Mouse (Mus musculus) cerebellum, adult 8-10 months (tissue): ENCODE measurements around the gene Zdhhc5.
A peak's percentile ranks its signal among the peaks of the same experiment; 100 is the strongest.
"Not testable (repeated sequence)": the region's sequence is repeated elsewhere in the genome, so short reads cannot be mapped to it uniquely, and the experiment has no call there.

Experiments used
- DNase-seq: peaks from one replicate; pipeline ENCODE4 v3.0.0; 2022

Zdhhc5 gene

DNA sequence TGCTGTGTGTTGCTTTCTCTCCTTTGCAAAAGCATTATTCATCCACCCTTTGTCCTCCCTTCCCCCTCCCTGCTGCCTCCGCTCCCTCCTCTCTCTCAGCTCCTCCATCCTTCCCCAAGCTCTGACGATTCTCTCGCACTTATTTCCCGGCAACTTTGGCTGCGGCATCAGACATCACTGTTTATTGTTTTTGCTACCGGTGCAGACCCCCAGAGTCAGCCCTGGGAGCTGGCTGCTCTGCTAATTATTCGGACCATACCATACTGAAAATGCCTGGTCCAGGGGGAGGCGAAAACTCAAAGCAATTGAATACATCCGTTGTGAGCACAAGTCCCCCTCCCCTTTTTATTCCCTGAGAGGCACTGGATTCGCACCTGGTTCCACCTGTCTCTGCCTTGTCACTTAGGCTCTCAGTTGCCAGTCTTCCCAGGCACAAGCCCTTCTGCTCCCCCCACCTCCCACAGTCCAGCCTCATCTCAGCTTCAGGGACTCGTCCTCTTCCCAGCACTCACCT, 19.4 kb upstream of the Zdhhc5 start:
- peak; percentile 55 for DNase-seq

DNA sequence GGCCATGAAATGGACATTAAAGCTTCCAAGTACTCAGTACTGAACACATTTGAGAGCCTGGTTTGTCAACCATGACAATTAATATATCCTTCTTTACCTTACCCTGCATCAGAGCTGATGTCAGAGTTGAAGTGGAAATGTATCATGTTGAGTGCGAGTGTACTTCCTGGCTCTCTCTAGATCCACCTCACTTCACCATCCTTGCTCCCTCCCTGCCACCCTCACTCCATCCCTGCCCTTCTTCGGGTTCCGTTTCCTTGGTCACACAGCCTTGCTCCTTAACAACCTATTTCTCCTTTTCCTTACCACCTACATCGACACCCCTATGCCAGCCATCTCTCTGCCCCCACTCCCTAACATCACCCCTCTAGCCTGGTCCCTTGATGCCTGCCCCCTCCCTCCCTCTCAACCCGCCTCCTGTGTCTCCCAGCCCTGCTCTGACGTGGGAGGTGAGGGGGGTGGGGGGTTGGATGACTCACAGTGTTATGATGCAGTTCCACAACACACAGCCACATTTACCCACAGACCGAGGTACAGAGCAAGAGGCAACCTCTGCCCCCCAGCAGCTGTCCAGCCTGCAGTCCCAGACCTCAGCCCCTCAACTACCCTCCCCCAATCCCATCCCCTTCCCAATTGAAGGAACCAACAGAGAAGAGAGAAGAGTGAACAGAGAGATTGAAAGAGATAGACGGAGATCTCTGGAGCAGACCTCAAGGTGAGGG, 18.8 kb upstream of the Zdhhc5 start, which contains the start of gene Ypel4:
Ypel4 (plus strand) TSS at position 480 of the 722 bp plus-strand sequence.
- DNase-seq = peak; percentile 86

DNA sequence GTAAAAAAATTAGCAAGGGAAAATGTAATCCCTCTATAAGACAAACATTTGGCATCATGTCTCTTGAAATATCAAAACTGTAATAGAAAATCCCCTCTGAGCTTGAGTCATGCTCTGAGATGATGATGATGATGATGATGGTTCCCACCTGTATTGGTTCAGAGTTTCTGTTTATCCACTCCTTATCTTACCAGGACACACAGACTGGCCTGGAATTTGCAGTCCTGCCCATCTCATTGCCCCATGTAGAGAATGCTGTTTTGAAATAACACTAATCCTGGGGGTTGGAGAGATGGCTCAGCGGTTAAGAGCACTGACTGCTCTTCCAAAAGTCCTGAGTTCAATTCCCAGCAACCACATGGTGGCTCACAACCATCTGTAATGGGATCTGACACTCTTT, 17.4 kb upstream of the Zdhhc5 start:
- DNase-seq = no peak

DNA sequence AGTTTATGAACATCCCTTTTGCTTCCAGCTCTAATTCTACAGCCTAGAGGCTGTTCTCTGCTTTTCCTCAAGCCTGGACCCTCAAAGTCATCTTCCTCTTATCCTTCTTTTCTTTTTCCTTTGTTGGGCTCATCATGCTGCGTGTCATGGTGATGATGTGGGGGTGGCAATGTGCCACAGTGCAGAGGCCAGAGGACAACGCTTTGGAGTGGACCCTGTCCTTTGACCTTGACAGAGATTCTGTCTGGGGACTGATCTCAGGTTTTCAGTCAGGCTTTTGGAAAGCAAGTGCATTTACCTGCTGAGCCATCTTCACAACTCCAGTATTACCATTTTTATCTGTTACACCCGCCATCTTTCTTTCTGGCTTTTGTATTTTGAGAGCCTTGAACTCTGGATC, 16.2 kb upstream of the Zdhhc5 start:
- no peak for DNase-seq

DNA sequence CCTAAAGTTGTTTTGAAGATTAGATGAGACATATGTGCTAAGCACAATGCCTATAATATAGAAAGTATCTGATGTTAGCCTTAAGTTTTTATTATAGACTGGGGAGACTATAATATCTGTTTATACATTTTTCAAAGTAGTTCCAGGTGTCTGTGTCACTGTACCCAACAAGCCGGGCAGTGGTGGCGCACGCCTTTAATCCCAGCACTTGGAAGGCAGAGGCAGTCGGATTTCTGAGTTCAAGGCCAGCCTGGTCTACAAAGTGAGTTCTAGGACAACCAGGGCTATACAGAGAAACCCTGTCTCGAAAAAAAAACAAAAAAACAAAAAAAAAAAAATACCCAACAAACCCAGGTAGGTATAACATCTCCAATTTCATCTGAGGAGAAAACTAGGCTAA, 13.2 kb upstream of the Zdhhc5 start:
- DNase-seq = not testable (repeated sequence)

DNA sequence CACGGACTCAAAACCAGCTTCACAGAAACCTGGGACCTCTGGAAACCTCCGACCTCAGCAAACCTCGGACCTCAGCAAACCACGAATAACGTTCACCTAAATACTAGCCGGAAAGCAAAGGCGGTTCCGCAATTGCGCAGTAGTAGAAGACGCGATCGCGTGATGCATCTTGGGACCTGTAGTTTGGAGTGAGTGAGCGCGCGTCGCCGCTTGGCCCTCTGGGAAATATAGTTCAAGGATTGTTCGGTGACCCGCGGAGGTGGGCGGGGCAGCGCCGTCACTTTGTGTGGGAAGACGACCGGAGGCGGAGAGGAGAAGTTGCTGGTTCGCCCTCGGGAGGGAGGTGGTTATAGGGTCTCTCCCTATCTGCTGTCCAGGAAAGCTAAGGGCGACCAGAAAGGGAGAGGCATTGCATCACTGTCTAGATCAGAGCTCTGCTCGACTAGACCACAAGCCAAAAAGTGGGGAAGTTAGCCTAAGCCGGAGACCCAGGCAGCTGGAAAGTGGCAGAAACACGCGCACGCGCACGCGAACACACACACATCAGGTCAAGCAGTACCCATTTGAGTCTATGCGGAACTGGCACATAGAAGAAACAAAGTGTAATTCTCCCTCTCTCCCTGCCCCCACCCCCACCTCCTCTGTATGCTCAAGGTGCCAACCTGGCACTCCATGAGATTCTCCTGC, 12.3 kb upstream of the Zdhhc5 start, which contains the start of gene Clp1:
Clp1 (minus strand) TSS at position 179 of the 687 bp plus-strand sequence.
- peak; percentile 94 for DNase-seq

DNA sequence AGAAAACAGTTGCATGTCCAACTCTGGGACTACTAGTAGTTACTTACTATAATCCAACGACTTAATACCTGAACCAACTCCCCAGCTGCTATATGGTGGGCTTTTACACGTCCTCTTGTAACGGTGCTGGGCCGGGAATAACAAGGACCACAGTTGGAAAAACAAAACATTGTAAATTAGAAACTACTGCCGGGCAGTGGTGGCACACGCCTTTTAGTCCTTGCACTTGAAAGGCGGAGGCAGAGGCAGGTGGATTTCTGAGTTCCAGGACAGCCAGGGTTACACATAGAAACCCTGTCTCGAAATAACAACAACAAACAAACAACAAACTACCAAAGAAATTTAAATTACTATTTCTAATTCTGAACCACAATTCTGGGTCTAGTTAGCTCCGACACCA, 11.7 kb upstream of the Zdhhc5 start:
- peak; percentile 28 for DNase-seq

DNA sequence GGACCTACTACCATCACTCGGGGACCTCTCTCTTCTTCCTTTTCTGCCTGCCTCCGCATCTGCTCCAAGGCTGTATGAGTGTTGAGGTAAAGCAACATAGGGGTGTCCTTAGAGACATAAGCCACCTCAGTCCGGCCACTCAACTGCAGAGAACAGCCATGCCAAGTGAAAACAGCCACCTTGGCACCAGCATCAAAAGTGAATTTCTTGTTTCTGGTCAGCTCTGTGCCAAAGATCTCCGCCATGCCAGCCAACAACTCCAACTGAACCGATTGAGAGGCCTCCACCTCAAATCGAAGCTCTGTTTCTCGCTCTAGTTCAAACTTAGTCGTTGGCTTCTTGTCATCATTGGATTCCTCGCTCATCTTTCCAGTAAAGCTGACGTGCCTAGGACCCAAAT, 10.8 kb upstream of the Zdhhc5 start:
- no peak for DNase-seq

DNA sequence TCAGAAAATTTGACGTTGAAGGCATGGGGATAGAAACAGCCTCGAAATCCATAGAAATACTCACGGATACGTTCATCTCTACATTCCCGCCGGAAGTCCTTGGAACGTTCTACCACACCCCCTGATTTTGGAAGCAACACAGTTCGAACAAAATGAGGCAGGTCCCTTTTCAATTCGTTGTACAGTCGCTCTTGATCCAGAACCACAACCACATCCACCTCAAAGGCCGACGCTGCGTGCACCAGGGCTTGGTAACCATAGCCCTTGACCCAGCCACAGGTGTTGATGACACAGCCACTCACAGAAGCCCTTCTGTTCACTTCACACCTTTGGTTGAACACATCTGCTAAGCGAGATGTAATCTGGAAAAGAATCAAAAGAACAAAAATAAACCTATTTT, 8.9 kb upstream of the Zdhhc5 start:
- no peak for DNase-seq

DNA sequence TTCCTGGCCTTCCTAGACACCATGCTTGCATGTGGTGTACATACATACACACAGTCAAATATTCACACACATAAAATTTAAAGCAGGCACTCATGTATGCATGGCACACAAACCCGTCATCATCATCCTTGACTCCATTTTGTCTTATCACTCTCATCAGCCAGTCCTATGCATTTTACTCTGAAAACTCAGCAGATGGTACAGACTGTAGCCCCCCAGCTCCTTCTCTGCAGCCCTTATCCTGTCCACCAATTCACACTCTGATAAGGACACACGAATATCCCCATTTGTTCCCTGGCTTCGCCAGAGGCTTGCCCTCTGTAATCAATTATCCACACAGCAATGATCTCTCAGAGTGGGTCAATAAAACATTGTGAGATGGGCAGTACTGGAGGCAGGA, 6.2 kb upstream of the Zdhhc5 start:
- DNase-seq = no peak

DNA sequence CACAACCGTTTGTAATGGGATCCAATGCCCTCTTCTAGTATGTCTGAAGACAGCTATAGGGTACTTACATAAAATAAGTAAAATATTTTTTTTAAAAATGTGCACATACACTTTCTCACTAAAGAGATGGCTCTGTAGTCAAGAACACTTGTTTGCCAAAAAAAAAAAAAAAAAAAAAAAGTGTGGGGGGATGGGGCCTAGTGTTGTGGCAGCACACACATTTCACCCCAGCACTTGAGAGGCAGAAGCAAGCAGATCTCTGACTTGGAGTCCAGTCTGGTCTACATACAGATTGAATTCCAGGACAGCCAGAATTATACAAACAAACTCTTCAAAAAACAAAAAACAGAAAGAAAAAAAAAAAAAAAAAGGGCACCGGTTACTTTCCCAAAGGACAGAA, 5.7 kb upstream of the Zdhhc5 start:
- no peak for DNase-seq

DNA sequence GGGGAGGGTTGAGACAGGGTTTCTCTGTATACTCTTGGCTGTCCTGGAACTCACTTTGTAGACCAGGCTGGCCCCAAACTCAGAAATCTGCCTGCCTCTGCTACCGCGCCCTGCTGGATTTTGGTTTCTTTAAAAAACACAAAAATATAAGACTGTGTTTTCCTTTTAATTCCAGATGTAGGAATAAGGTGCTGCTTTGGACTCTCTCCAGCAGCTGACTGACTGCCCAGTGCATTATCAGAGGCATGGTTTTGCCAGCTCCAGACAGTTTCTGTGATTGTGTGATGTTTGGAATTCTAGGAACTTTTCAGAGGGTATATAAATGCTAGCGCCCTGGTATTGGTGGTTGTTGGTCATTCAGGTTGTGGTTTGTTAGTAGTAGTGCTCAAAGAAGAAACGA, 2.4 kb upstream of the Zdhhc5 start:
- DNase-seq = no peak

DNA sequence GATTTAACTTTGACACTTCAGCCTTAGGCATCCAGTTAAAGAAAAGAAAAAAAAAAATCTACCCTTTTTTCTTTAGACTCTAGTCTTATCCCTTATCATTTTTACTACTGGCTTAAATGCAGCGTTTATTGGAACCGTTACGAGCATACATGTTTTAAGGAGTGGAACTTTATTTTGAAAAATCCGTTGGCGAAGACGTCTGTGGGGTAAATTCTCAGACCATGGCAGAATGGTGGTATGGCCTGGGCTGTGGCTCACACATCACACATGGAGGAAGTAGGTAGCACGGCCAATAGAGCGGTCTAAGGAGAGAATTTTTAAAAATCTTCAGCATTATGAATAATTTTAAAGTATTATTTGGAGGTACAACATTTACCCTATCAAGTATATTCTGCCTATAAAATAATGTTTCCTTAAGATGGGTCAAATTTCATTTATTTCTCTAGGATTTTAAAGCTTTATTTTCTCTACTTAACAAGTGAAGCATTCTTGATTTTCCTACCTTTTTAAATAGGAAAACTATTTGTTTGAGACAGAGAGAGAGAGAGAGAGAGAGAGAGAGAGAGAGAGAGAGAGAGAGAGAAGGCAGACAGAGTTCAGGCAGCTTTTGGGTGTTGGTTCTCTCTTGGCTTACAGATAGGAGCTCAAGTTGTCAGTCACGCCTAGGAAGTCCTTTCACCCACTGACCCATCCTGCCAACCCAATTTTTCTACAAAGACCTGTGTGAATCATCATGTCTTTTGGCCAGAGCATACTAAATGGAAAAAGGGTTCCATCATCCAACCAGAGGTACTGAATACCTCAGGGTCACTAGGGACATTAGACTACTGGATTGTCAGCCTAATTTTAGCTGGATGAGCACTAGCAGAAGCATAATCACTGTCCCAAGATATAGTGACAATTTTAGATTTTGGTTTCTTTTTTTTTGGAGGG, 1.7 kb upstream of the Zdhhc5 start:
- no peak for DNase-seq

DNA sequence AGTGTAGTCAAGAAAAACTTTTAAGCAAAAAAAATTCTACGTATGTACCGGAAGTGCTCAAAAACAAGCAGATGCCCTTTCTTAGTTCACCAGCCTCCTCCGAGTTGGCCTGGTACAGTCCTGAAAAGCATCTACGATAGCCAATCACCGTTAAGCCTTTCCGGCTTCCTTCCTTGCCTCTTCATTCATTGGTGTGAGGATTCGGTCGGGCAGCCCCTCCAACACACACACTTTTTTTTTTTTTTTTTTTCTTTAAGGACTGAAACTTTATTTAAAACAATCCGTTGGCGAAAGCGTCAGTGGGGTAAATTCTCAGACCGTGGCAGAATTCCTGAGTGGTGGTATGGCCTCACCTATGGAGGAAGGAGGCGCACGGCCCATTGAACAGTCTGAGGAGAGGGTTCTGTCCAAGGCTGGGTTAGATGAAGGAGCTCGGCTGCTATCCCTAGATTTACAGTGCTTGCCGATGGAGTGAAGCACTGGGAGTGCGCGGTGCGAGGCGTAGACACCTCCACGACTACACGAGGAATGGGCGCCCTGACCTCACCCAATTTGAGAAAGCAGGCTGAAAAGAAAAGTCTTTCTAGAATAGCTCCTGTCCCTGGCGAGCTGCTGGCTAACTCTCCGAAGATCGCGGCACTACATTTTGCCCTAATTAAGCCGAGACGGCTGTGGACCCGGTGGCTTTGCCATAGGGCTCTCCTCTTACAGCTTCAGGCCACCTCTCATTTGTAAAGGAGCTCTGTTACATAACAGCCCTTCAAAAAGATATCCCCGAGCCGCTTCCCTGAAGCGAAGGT, 782 bp upstream of the Zdhhc5 start:
- DNase-seq = peak; percentile 75

DNA sequence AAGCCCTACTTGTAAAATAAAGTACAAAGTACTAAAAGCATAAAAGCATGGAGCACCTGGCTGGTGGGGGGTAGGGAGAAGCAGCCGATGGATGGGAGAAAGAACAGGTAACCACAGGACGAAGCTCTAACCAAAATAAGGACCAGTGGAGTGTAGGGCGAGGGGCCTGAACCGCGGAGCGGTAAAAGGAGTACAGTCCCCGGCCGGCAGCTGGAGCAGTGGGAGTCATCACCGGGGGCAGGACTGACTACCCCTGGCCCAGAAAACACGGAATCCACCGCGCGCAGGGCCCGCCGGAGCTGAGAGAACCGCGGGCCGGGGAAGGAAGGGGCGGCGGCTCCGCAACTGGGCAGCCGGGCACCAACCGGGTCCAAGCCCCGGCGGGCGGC, 564 bp downstream of the Zdhhc5 start:
- no peak for DNase-seq

DNA sequence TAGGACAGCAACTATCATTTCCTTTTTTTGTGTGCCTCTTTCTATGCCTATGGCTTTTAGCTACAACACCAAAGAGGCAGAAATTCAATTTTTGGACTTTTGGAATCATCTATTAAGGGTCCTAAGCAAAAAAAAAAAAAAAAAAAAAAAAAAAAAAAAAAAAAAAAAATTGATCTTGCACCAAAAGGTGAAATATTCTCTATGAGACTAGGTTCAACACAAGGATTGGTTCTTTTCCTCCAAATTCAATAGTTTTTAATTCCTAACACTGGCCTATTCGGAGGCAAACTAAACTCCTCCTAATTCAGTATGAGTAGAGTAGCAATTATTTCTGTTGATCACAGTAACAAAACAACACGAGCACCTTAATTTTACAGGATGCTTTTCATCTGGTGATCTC, 3.1 kb downstream of the Zdhhc5 start:
- DNase-seq = no peak

DNA sequence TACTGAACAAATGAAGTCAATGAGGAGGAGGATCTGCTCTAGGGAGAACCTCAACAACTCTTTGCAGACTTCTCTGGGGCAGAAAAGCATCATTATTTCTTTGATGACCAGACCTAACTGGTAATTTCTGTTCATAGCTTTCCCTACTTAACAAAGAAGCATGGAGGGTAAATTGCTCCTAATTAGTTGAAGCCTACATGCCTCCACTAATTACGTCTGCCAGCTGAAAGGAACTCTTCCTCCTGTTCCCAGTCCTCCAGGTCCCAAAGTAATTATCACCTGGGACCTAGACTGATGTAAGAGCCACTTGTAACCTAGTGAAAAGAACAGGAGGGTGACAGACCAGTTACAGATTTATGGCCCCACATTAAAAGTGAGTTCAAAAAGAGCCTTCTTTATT, 7.5 kb downstream of the Zdhhc5 start:
- no peak for DNase-seq

DNA sequence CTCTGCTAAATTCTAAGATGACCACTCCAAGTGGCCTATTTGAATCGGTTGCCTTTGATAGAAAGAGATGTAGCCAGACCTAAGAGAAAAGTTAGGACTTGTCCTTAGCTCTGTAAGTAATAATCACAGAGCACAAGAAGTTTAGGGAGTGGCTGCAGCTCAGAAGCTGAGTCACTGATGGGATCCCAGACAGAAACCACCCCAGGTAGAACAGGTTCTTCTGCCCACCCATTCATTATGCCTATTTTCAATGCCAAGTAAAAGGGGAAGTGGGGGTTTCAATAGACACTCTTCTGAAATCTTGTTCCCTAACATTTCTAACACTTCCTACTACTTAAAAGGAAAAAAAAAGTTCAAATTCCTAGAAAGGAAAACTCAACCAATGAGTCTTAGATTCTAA, 9.7 kb downstream of the Zdhhc5 start:
- DNase-seq = no peak

DNA sequence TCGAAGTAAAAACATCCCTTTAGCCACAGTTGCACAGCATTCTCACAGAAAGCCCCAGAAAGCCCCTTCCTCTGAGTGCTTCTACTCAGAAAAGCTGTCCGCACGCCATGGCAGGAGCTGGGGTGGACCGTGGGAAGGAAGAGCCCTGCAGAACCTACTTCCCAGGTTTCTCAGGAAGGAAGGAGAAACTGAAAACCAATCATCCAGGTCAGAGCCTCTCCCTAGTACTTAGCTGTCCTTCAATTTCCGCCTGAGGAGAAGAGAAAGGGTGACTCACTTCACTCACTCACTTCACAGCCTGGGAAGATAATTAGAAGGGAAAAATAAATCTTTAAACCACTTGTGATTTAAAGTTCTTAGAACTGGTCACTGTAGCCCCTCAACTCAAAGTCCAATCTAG, 10.7 kb downstream of the Zdhhc5 start:
- no peak for DNase-seq

DNA sequence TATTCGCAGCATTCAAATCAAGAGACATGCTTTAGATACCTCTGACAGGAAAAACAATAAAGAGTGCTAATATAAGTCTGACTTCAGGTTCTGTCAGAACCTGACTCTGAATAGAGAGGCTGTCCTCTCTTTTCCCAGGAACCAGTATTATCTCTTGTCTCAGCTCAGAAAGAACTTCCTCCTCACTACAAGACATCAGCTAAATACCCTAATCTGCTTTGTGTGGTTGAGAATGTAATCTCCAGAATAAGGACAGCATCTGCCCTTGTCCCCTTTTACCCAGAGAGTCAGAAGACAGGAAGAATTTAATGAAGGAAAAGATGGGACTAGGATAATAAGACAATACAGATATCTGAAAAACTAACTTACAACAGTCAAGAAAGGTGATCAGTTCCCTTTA, 11.5 kb downstream of the Zdhhc5 start:
- no peak for DNase-seq

DNA sequence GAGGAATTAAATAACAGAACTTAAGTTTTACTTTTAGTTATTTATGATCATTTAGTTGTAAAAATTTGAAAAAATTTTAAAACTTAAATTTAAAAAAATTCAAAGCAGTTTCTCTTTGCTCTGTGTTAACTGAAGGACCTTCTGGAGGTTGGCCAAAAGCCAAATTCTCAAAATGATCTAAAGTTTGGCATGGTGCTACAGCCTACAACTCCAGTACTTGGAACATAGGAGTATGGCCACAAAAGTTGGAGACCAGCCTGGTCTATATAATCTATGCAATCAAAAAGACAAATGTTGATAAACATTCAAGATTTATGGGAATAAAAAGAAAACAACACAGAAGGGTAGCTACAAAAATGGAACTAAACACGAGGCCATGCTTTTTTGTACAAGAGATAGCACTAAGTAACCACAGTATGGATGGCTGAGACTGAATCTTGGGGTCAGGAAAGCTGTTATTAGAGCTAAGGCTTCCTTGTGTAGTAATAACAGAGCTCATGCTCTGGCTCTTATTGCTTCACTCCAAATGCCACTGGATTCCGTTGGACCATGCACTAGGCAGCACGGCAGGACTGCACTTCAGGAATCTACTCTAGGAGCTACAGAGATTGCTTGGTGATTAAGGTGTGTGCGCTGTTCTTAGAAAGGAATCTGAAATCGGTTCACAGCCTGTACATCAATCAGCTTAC, 19.8 kb downstream of the Zdhhc5 start:
- no peak for DNase-seq

DNA sequence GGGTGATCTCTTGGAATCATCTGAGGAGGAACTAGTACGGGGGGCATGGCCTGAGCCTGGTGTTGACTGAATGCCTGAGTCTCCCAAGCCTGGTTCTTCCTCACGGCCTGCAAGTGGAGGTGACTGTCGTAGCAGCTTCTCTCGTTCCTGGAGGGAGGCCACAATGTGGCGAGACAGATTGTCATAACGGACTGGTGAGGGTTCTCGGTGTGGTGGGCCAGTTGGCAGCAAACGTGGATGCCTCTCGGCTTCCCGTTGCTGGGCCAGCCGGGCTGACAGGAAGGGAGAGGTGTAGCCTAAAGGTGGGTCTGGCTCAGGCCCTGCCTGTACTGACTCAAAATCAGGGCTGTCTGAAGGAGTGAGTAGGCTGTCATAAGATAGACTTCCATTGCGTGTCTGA, 24.9 kb downstream of the Zdhhc5 start:
- no peak for DNase-seq
